Mouse (Mus musculus) kidney, adult 2 months (tissue): ENCODE results near the gene Baz2a.

Source experiments
- CTCF ChIP-seq: fragments of 200-500 bp; conservative IDR thresholded peaks from 2 replicates; pipeline ENCODE4 v1.5.1; 2011; ENCODE audit warnings: low read depth, mild to moderate bottlenecking, control low read depth, low read length, moderate library complexity, mixed read lengths; ENCODE audit not compliant: insufficient read depth, insufficient read length
- POLR2A ChIP-seq: fragments of 200-500 bp; IDR thresholded peaks from one replicate; pipeline ENCODE4 v1.6.1; 2011; ENCODE audit warnings: low read depth, low read length, control low read depth

GRCm38 (mm10) chr10:128051589-128051988 lies 39.8 kb upstream of the Baz2a start:
- TF ChIP-seq POLR2A (no peak), CTCF (no peak)
